Mouse (Mus musculus) layer of hippocampus, postnatal 14 days (tissue): ENCODE measurements around the gene Phf1. TPM values are rescaled to one million over a fixed set of nuclear protein-coding genes. Genes with fewer than 3 reads are reported as not detected.
"Not testable (repeated sequence)": the region's sequence is repeated elsewhere in the genome, so short reads cannot be mapped to it uniquely, and the experiment has no call there.

Source experiments
- DNase-seq, 2 experiments: peaks; one replicate each; pipeline ENCODE4 v3.0.0; 2021 to 2022; ENCODE audit warnings: low spot score in 2 of 2, mixed read lengths in 1 of 2
- microRNA-seq, 2 experiments: library from miRNA; unstranded; fragments of <30 nt; microRNA quantifications; one replicate each; pipeline ENCODE4 v1.2.0; 2021
- total RNA-seq, 2 experiments: library from RNA; stranded (reverse); gene quantifications; 2 replicates each; pipeline ENCODE4 v1.2.3; 2021

The Phf1 gene
- total RNA-seq, 2 experiments from 2014 or later = 18.6 to 21.0 TPM

- no peak for DNase-seq
These were observed 41.7 kb downstream of the Phf1 start for GRCm38 (mm10) chr17:26974547-26974946.

DNA sequence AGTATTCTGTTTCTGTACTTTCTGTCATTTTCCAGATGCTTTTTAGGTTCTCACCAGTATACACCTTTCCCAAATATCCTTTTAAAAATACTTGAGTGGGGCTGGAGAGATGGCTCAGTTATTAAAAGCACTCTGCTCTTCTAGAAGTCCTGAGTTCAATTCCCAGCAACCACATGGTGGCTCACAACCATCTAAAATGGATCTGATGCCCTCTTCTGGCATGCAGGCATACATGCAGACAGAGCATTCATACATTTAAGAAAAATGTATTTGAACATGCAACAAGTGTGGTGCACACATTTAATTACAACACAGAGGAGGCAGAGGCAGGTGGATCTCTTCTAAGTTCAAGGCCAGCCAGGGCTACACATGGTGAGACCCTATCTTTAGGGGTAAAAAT lies 42.6 kb downstream of the Phf1 start:
- DNase-seq = no peak

DNA sequence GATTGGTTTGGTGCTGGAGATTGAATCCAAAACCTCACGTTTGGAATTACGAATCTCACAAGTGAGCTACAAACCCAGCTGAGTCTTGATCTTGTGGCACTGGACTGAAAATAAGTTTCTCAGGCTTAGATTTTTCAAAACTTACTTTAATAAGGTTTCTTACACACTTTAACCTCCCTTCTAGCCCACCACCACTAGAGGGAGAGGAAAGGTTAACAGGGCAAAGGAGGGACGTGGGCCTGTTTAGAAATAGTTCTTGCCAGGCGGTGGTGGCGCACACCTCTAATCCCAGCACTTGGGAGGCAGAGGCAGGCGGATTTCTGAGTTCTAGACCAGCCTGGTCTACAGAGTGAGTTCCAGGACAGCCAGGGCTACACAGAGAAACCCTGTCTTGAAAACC lies 44.5 kb downstream of the Phf1 start:
- DNase-seq = not testable (repeated sequence)

- DNase-seq = no peak
These were observed 46.6 kb downstream of the Phf1 start for GRCm38 (mm10) chr17:26979426-26979825.

DNA sequence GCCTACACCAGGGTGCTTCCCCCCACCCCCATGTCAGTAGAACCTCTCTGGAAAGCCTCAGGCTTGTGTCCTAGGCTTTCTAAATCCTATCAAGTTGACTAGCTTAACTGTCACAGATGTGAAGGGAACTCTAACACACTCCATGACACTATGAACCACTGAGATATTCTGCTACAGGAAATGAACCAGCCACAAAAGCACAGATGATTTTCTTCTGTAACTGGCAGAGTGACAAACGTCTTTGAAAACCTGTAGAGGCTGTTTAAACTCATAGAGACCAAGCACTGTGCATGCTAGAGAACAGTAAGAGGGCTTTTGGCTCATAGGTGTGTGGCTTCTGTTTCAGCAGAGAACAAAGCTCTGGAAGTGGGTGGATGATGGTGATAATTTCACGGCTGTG lies 48.2 kb downstream of the Phf1 start:
- DNase-seq = no peak

DNA sequence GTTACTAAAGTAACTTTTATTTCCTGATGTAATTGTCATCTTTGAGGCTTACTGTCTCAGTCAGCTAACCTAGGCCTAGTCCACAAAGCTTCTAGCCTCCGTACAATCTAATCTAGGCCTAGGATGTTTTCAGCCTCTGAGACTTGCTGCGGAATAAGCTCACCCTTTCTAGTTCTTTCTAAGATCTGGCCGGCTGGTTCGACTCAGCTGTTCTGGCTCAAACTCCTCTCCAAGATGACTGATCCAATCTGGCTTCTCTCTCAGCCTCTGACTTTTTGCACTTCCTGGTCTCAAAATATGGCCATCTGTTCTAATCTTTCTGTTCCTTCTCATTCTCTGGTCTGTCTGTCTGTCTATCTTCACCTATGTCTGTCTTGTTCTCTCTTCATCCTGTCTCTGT lies 50.5 kb downstream of the Phf1 start:
- DNase-seq = no peak

DNA sequence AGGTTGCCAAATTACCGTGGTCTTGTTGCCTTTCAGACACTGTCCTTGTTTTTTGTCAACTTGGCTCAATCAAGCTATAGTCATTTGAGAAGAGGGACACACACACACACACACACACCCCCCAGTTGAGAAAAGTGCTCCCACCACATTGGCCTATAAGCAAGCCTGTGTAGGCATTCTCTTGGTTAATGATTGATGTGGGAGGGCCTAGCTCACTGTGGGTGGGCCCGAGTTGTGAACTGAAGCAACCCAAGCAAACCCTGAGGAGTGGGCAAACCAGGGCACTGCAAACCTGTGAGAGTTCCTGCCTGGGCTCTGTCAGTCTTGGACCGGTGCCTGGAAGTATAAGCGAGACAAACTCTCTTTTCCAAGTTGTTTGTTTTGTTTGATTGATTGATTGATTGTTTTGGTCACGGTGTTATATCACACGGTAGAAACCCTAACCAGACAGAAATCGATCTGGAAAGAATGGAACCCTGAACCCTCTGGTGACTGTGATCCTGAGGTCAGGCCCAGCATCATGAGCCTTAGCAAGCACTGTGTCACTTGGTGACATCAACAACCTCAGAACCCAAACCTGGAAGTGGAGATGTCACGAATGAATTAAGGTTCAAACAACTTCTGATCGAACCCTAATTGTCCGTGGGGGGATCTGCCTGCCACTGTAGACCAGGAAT lies 52.8 kb downstream of the Phf1 start:
- DNase-seq = no peak

Small RNA genes within 50 kb of the gene (microRNA-seq; reads per million reads assigned to microRNA genes)
- gene Gm27775 (0 reads per million in 2 experiments), gene Mir3083 (12.7 to 17.6 reads per million in 2 experiments), gene Mir6968 (2.3 to 2.5 reads per million in 2 experiments)

Other genes with a start within 250 kb of the Phf1 start
- 10 to 100 TPM; 45.3 to 45.4 TPM for gene Crebrf, start 217.4 kb upstream of the Phf1 start, total RNA-seq
- gene Bnip1, start 152.0 kb upstream of the Phf1 start, total RNA-seq = 10 to 100 TPM; 29.5 to 30.7 TPM
- not detected for gene Nkx2-5, start 88.0 kb upstream of the Phf1 start, total RNA-seq
- gene Kifc5b, start 16.0 kb upstream of the Phf1 start, total RNA-seq = 1 to 10 TPM; 2.7 to 3.1 TPM
- gene Cuta, start 6.5 kb downstream of the Phf1 start, total RNA-seq = 100 to 1,000 TPM; 109 to 115 TPM
- gene Syngap1, start 8.2 kb downstream of the Phf1 start, total RNA-seq = 100 to 1,000 TPM; 512 to 532 TPM
- gene Zbtb9, start 40.1 kb downstream of the Phf1 start, total RNA-seq = 10 to 100 TPM; 11.7 to 14.1 TPM
- gene Bak1, start 96.0 kb downstream of the Phf1 start, total RNA-seq = 10 to 100 TPM; 23.8 to 25.0 TPM
- gene Itpr3, start 124.3 kb downstream of the Phf1 start, total RNA-seq = 1 to 10 TPM; 2.3 to 5.3 TPM
- gene Uqcc2, start 200.9 kb downstream of the Phf1 start, total RNA-seq = 100 to 1,000 TPM; 165 to 168 TPM
- gene Ip6k3, start 234.7 kb downstream of the Phf1 start, total RNA-seq = under 1 TPM in 1 of 2 experiments, not detected in 1; 0.36 TPM